Comparison of ENCODE assay signal across 8 mouse cellular contexts in the genomic region with DNA sequence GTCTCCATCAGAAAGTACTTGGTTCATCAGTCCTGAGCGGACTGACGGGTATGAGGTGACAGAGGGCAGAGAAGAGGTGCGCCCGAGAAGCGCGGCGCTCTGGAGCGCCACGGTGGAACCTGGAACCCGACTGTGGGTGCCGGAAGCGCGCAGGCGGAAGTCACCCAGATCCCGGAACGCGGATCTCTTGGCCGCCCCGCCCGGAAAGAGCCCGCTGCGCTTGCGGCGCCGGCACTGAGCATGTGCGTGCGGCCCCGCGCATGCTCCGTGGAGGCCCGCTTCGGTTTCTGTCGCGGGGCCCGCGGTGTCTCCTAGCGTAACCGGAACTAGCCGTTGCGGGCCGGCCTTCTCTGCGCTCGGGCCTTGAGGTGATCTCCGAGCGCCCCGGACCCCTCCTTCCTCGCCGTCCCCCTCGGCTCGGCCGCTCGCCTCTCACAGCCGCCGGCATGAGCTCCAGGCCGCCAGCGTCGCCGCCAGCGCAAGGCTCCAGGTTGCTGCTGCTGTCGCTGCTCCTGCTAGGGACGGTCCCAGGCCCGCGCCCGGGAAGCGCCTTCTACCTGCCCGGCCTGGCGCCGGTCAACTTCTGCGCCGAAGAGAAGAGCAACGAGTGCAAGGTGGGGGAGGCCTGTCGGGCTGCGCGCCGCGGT. TPM values are rescaled to one million over a fixed set of nuclear protein-coding genes. Genes with fewer than 3 reads are reported as not detected.
DNase-seq lines count a peak whose midpoint lies in the region; ATAC-seq and TF ChIP-seq lines count a peak whose summit lies in the region.

Gene Tm9sf2, plus strand, starts transcription at position 217 of the 647 bp plus-strand sequence.

- peak; percentile 96 for TF ChIP-seq POLR2A in cortical plate, adult 2 months (IDR thresholded peaks at IDR 0.05; ENCODE audit: extremely low read depth, insufficient read depth, low read length)

- peak within 1 kb of the TSS; percentile 72 for H3K4me3 ChIP-seq in cortical plate, adult 2 months (ENCODE audit: insufficient read depth, low read length)

- DNase-seq in gastrocnemius, adult 8-10 months (ENCODE audit: low spot score in 2 of 2), result peak; percentile 87 to 93
- DNase-seq in induced T-regulatory cell, adult 2 months (ENCODE audit: low read depth), result peak; percentile 97
- peak; percentile 86 to 91 for DNase-seq in left cerebral cortex, adult 9 months (ENCODE audit: low spot score in 2 of 2)
- peak; percentile 94 for DNase-seq in right cerebral cortex, postnatal 14 days
- peak; percentile 88 to 94 for DNase-seq in urinary bladder, postnatal 36 days (ENCODE audit: low spot score in 2 of 2)

- TF ChIP-seq CTCF in cortical plate, adult 2 months (IDR thresholded peaks at IDR 0.05; ENCODE audit: extremely low read depth, insufficient read depth, low read length), result no peak

- H3K27ac ChIP-seq in cortical plate, adult 2 months (ENCODE audit: insufficient read depth, low read length), result peak within 1 kb of the TSS; percentile 82

- peak; percentile 74 for ATAC-seq in activated CD4-positive, CD25-positive, alpha-beta regulatory T cell, adult 4 months
- peak; percentile 71 for ATAC-seq in megakaryocyte progenitor cell, adult 5-6 weeks (replicated peaks; ENCODE audit: poor library complexity)

- H3K4me1 ChIP-seq in cortical plate, adult 2 months (ENCODE audit: control insufficient read depth, insufficient read depth, low read length), result peaks cover 8% of the 10 kb centered on the region

RNA-seq across cellular contexts. Expression of gene Tm9sf2, which starts in this region (rescaled TPM):
- polyA plus RNA-seq in activated CD4-positive, CD25-positive, alpha-beta regulatory T cell, adult 4 months (2017; shearing (Covaris generic)), result 10 to 100 TPM; 62.7 to 83.6 TPM
- 77.6 and 80.1 TPM in 2 replicates for polyA plus RNA-seq in cortical plate, adult 2 months (2012; rRNA removed)
- total RNA-seq in gastrocnemius, adult 8-10 months (2022), result 10 to 100 TPM; 65.0 to 68.9 (median 65.6) TPM
- total RNA-seq in megakaryocyte progenitor cell, adult 5-6 weeks (2015), result 98.1 and 98.8 TPM in 2 replicates
- 108 and 118 TPM in 2 replicates for total RNA-seq in megakaryocyte progenitor cell, adult 5-6 weeks (2017)

Comparison
In these comparisons a context has a peak if more than half of its experiments do, and no peak if none do; other contexts are left out.
1. Peak in every context shown above with its lines: DNase-seq, ATAC-seq, H3K4me3 ChIP-seq and H3K27ac ChIP-seq.